Mouse (Mus musculus) MEL (cell line): Measurements from ENCODE around the gene Gm44973. TPM values are rescaled to one million over a fixed set of nuclear protein-coding genes. Genes with fewer than 3 reads are reported as not detected.

Experiments used
- DNase-seq: peaks from one replicate; pipeline ENCODE4 v3.0.0; 2011; ENCODE audit warnings: low read depth, low spot score
- H3K27ac ChIP-seq: 2 replicates; pipeline ENCODE4 v1.5.1; 2012; ENCODE audit warnings: low read depth, mild to moderate bottlenecking, control low read depth, low read length, moderate library complexity; ENCODE audit not compliant: control insufficient read depth
- H3K27me3 ChIP-seq, 2 experiments: fragments of 150-350 bp in 1 of 2; sonication (generic) in 1 of 2; 2 replicates each; pipeline ENCODE4 v1.6.1; 2012; ENCODE audit warnings: low read length in 2 of 2, mild to moderate bottlenecking in 2 of 2, improper control_type of control experiment in 1 of 2, moderate library complexity in 1 of 2; ENCODE audit not compliant: insufficient read depth in 2 of 2, control insufficient read depth in 1 of 2
- H3K36me3 ChIP-seq, 2 experiments: 2 replicates each; pipeline ENCODE4 v1.6.1; 2012 to 2014; ENCODE audit warnings: low read length in 2 of 2, improper control_type of control experiment in 1 of 2, inconsistent platforms in 1 of 2, mild to moderate bottlenecking in 1 of 2; ENCODE audit not compliant: insufficient read depth in 2 of 2, control insufficient read depth in 1 of 2
- H3K4me1 ChIP-seq, 2 experiments: fragments of 150-350 bp in 1 of 2; sonication (generic) in 1 of 2; 2 replicates each; pipeline ENCODE4 v1.6.1; 2012; ENCODE audit warnings: low read length in 2 of 2, improper control_type of control experiment in 1 of 2, mild to moderate bottlenecking in 1 of 2; ENCODE audit not compliant: insufficient read depth in 2 of 2, control insufficient read depth in 1 of 2
- H3K4me3 ChIP-seq, 2 experiments: fragments of 150-350 bp in 1 of 2; sonication (generic) in 1 of 2; 2 replicates each; pipeline ENCODE4 v1.5.1; 2012; ENCODE audit warnings: low read depth in 2 of 2, low read length in 2 of 2, mild to moderate bottlenecking in 2 of 2, moderate library complexity in 2 of 2, control low read depth in 1 of 2, improper control_type of control experiment in 1 of 2; ENCODE audit not compliant: control insufficient read depth in 1 of 2, insufficient read depth in 1 of 2
- H3K79me2 ChIP-seq: 2 replicates; pipeline ENCODE4 v1.6.1; 2012; ENCODE audit warnings: mild to moderate bottlenecking, low read length, moderate library complexity; ENCODE audit not compliant: control insufficient read depth, poor library complexity, insufficient read depth
- H3K9ac ChIP-seq: 2 replicates; pipeline ENCODE4 v1.6.1; 2012; ENCODE audit warnings: low read depth, mild to moderate bottlenecking, control low read depth, low read length, moderate library complexity; ENCODE audit not compliant: control insufficient read depth, poor library complexity, severe bottlenecking
- H3K9me3 ChIP-seq: fragments of 150-350 bp; sonication (generic); replicated peaks from 2 replicates; pipeline ENCODE4 v1.6.1; 2012; ENCODE audit warnings: mild to moderate bottlenecking, low read length, improper control_type of control experiment, moderate library complexity; ENCODE audit not compliant: insufficient read depth
- CHD2 ChIP-seq: IDR thresholded peaks from 2 replicates; pipeline ENCODE4 v1.6.1; 2011; ENCODE audit warnings: low read length, improper control_type of control experiment
- CTCF ChIP-seq, 3 experiments: IDR thresholded peaks in 2 of 3; conservative IDR thresholded peaks in 1 of 3; 2 replicates each; pipeline ENCODE4 v1.5.1; 2011 to 2012; ENCODE audit warnings: low read length in 3 of 3, low read depth in 2 of 3, mild to moderate bottlenecking in 2 of 3, improper control_type of control experiment in 1 of 3, inconsistent platforms in 1 of 3, mixed read lengths in 1 of 3, moderate library complexity in 1 of 3; ENCODE audit not compliant: control insufficient read depth in 1 of 3, insufficient read depth in 1 of 3, poor library complexity in 1 of 3, severe bottlenecking in 1 of 3
- E2F4 ChIP-seq: IDR thresholded peaks from 2 replicates; pipeline ENCODE4 v1.6.1; 2011; ENCODE audit warnings: low read depth, low read length, improper control_type of control experiment, borderline replicate concordance
- EP300 ChIP-seq, 2 experiments: IDR thresholded peaks; 2 replicates each; pipeline ENCODE4 v1.6.1; 2011; ENCODE audit warnings: improper control_type of control experiment in 2 of 2, low read length in 2 of 2, low read depth in 1 of 2, mild to moderate bottlenecking in 1 of 2
- ETS1 ChIP-seq: IDR thresholded peaks from 2 replicates; pipeline ENCODE4 v1.6.1; 2012; ENCODE audit warnings: low read depth, mild to moderate bottlenecking, inconsistent platforms, low read length, improper control_type of control experiment, moderate library complexity
- GABPA ChIP-seq: IDR thresholded peaks from 2 replicates; pipeline ENCODE4 v1.6.1; 2012; ENCODE audit warnings: low read depth, mild to moderate bottlenecking, inconsistent platforms, low read length, improper control_type of control experiment, moderate library complexity
- GATA1 ChIP-seq: IDR thresholded peaks from 2 replicates; pipeline ENCODE4 v1.6.1; 2011; ENCODE audit warnings: low read depth, low read length, improper control_type of control experiment
- HCFC1 ChIP-seq: IDR thresholded peaks from 2 replicates; pipeline ENCODE4 v1.6.1; 2012; ENCODE audit warnings: low read depth, mild to moderate bottlenecking, inconsistent platforms, low read length, improper control_type of control experiment, moderate library complexity
- JUND ChIP-seq: IDR thresholded peaks from 2 replicates; pipeline ENCODE4 v1.6.1; 2011; ENCODE audit warnings: low read depth, mild to moderate bottlenecking, improper control_type of control experiment, low read length
- MAX ChIP-seq: IDR thresholded peaks from 2 replicates; pipeline ENCODE4 v1.6.1; 2011; ENCODE audit warnings: low read length, improper control_type of control experiment
- MAZ ChIP-seq: IDR thresholded peaks from 2 replicates; pipeline ENCODE4 v1.6.1; 2012; ENCODE audit warnings: low read depth, mild to moderate bottlenecking, inconsistent platforms, low read length, improper control_type of control experiment
- MEF2A ChIP-seq: IDR thresholded peaks from 2 replicates; pipeline ENCODE4 v1.6.1; 2014; ENCODE audit warnings: low read depth, mild to moderate bottlenecking, inconsistent platforms, low read length, improper control_type of control experiment; ENCODE audit not compliant: poor library complexity, insufficient replicate concordance, severe bottlenecking; ENCODE audit errors: extremely low read depth
- MYB ChIP-seq: IDR thresholded peaks from 2 replicates; pipeline ENCODE4 v1.6.1; 2011; ENCODE audit warnings: mild to moderate bottlenecking, low read depth, low read length, improper control_type of control experiment
- MYC ChIP-seq: IDR thresholded peaks from 2 replicates; pipeline ENCODE4 v1.6.1; 2011; ENCODE audit warnings: low read depth, mild to moderate bottlenecking, low read length, improper control_type of control experiment, moderate library complexity
- POLR2A ChIP-seq, 2 experiments: IDR thresholded peaks; 2 replicates each; pipeline ENCODE4 v1.6.1; 2011 to 2012; ENCODE audit warnings: low read length in 2 of 2, mild to moderate bottlenecking in 2 of 2, control low read depth in 1 of 2, improper control_type of control experiment in 1 of 2, low read depth in 1 of 2, moderate library complexity in 1 of 2; ENCODE audit not compliant: control insufficient read depth in 1 of 2, insufficient read depth in 1 of 2, poor library complexity in 1 of 2
- POLR2AphosphoS2 ChIP-seq: IDR thresholded peaks from 2 replicates; pipeline ENCODE4 v1.6.1; 2011; ENCODE audit warnings: low read length, improper control_type of control experiment
- RAD21 ChIP-seq: IDR thresholded peaks from 2 replicates; pipeline ENCODE4 v1.6.1; 2011; ENCODE audit warnings: mild to moderate bottlenecking, low read depth, low read length, improper control_type of control experiment
- RCOR1 ChIP-seq: IDR thresholded peaks from 2 replicates; pipeline ENCODE4 v1.6.1; 2012; ENCODE audit warnings: low read depth, mild to moderate bottlenecking, inconsistent platforms, low read length, improper control_type of control experiment
- SIN3A ChIP-seq: IDR thresholded peaks from 2 replicates; pipeline ENCODE4 v1.6.1; 2012; ENCODE audit warnings: low read length, improper control_type of control experiment, inconsistent platforms
- SMC3 ChIP-seq: IDR thresholded peaks from 2 replicates; pipeline ENCODE4 v1.6.1; 2011; ENCODE audit warnings: low read depth, low read length, improper control_type of control experiment
- TAL1 ChIP-seq: IDR thresholded peaks from 2 replicates; pipeline ENCODE4 v1.6.1; 2012; ENCODE audit warnings: mild to moderate bottlenecking, inconsistent platforms, low read length, moderate library complexity, mixed read lengths
- TBP ChIP-seq: IDR thresholded peaks from 2 replicates; pipeline ENCODE4 v1.8.0; 2011; ENCODE audit warnings: low read depth, low read length, improper control_type of control experiment
- TCF12 ChIP-seq: IDR thresholded peaks from 2 replicates; pipeline ENCODE4 v1.6.1; 2014; ENCODE audit warnings: low read depth, mild to moderate bottlenecking, inconsistent platforms, low read length, improper control_type of control experiment, moderate library complexity
- UBTF ChIP-seq: IDR thresholded peaks from 2 replicates; pipeline ENCODE4 v1.6.1; 2012; ENCODE audit warnings: low read depth, mild to moderate bottlenecking, inconsistent platforms, low read length, improper control_type of control experiment, moderate library complexity, borderline replicate concordance; ENCODE audit not compliant: insufficient read depth
- USF1 ChIP-seq: IDR thresholded peaks from 2 replicates; pipeline ENCODE4 v1.6.1; 2014; ENCODE audit warnings: low read depth, mild to moderate bottlenecking, inconsistent platforms, low read length, improper control_type of control experiment, moderate library complexity
- ZNF384 ChIP-seq: IDR thresholded peaks from 2 replicates; pipeline ENCODE4 v1.6.1; 2012; ENCODE audit warnings: low read depth, mild to moderate bottlenecking, inconsistent platforms, low read length, improper control_type of control experiment
- polyA plus RNA-seq, 2 experiments: library from polyadenylated mRNA; stranded (reverse) in 1 of 2; unstranded in 1 of 2; fragments of >175 nt in 1 of 2; fragments of >200 nt in 1 of 2; gene quantifications; 2 replicates each; pipeline versions ENCODE4 v1.2.1 to v1.2.4; 2012; ENCODE audit warnings: low replicate concordance in 2 of 2, low read depth in 1 of 2; ENCODE audit not compliant: insufficient read length in 2 of 2, insufficient read depth in 1 of 2, missing spikeins in 1 of 2
- total RNA-seq: library from RNA; depleted of rRNA; stranded (reverse); fragments of 300-350 nt; gene quantifications from 2 replicates; pipeline ENCODE4 v1.2.3, GENCODE M21; 2012

Gm44973 gene
- total and polyA plus RNA-seq, 3 experiments, result 7.9 TPM; not detected in 2

GRCm38 (mm10) chr7:5073586-5073985 is 58.3 kb downstream of the Gm44973 start:
- peaks cover 26% of the 10 kb centered on the region for H3K79me2 ChIP-seq
- peaks cover 12 to 32% of the 10 kb centered on the region in 2 experiments for H3K4me1 ChIP-seq
- H3K9me3 ChIP-seq, result no peaks in the 10 kb centered on the region
- peaks cover 48 to 50% of the 10 kb centered on the region in 2 experiments for H3K36me3 ChIP-seq
- H3K4me3 ChIP-seq, result no peak overlapping the region
- H3K27me3 ChIP-seq, result no peaks in the 10 kb centered on the region
- no peak overlapping the region for H3K9ac ChIP-seq
- DNase-seq, result peak; percentile 62
- TF ChIP-seq GATA1 (peak; percentile 52; the same call in 1 of the 2 replicates), SIN3A (no peak), RAD21 (no peak), TBP (no peak), POLR2A (IDR thresholded peaks at IDR 0.05; ENCODE audit: control insufficient read depth in 1 of 2, insufficient read depth in 1 of 2, low read depth in 1 of 2, low read length in 2 of 2, poor library complexity in 1 of 2) (0 out of 4 replicates have a peak, but pooled peaks of 1 of the 2 experiments have one; percentile 17), EP300 (IDR thresholded peaks at IDR 0.05; ENCODE audit: low read depth in 1 of 2, low read length in 2 of 2) (no peak)
- TF ChIP-seq, all 39 proteins: peak for 2
- no peak overlapping the region for H3K27ac ChIP-seq

GRCm38 (mm10) chr7:5074984-5075383 is 59.7 kb downstream of the Gm44973 start:
- no peak overlapping the region for H3K4me3 ChIP-seq
- H3K36me3 ChIP-seq, result peaks cover 48% of the 10 kb centered on the region in 2 experiments
- H3K79me2 ChIP-seq, result peaks cover 18% of the 10 kb centered on the region
- H3K9ac ChIP-seq, result no peak overlapping the region
- TF ChIP-seq USF1 (no peak), SIN3A (no peak), E2F4 (no peak), TAL1 (no peak), JUND (no peak), RCOR1 (no peak), POLR2AphosphoS2 (no peak), MYB (no peak)
- H3K27ac ChIP-seq, result no peak overlapping the region
- H3K9me3 ChIP-seq, result no peaks in the 10 kb centered on the region
- H3K4me1 ChIP-seq, result peaks cover 12 to 32% of the 10 kb centered on the region in 2 experiments
- H3K27me3 ChIP-seq, result no peaks in the 10 kb centered on the region
- no peak for DNase-seq

- DNase-seq, result peak; percentile 72
- no peak overlapping the region for H3K4me3 ChIP-seq
- no peaks in the 10 kb centered on the region for H3K27me3 ChIP-seq
- H3K27ac ChIP-seq, result peak overlapping the region; percentile 84
- H3K36me3 ChIP-seq, result peaks cover 41 to 43% of the 10 kb centered on the region in 2 experiments
- H3K9me3 ChIP-seq, result no peaks in the 10 kb centered on the region
- peaks cover 19% of the 10 kb centered on the region for H3K79me2 ChIP-seq
- H3K9ac ChIP-seq, result no peak overlapping the region
- peaks cover 12 to 30% of the 10 kb centered on the region in 2 experiments for H3K4me1 ChIP-seq
- TF ChIP-seq UBTF (no peak), GATA1 (peak; percentile 30; the same call in 1 of the 2 replicates), MYC (no peak), MEF2A (no peak), MAZ (no peak), CTCF (IDR thresholded peaks at IDR 0.05 in 2 of 3, conservative IDR thresholded peaks at IDR 0.05 in 1 of 3; ENCODE audit: control insufficient read depth in 1 of 3, insufficient read depth in 1 of 3, low read depth in 2 of 3, low read length in 3 of 3, poor library complexity in 1 of 3, severe bottlenecking in 1 of 3) (no peak), GABPA (0 out of 2 replicates have a peak, but pooled peaks have one; percentile 47), MAX (no peak), RCOR1 (no peak), TAL1 (peak; percentile 43), SMC3 (no peak), USF1 (peak; percentile 84; the same call in 1 of the 2 replicates), TCF12 (peak; percentile 46; the same call in 1 of the 2 replicates), CHD2 (no peak), ZNF384 (no peak), HCFC1 (no peak), ETS1 (peak; percentile 86), POLR2A (IDR thresholded peaks at IDR 0.05; ENCODE audit: control insufficient read depth in 1 of 2, insufficient read depth in 1 of 2, low read depth in 1 of 2, low read length in 2 of 2, poor library complexity in 1 of 2) (no peak)
These were observed 61.6 kb downstream of the Gm44973 start for GRCm38 (mm10) chr7:5076931-5077330.
